Mouse (Mus musculus): ENCODE measurements around the gene Corin. TPM values are rescaled to one million over a fixed set of nuclear protein-coding genes. Genes with fewer than 3 reads are reported as not detected.

Gene Corin
- polyA plus RNA-seq, 1 experiment from 2014 or later, result 1.3 TPM

GRCm38 (mm10) chr5:72350081-72350758 lies 154.1 kb downstream of the Corin start:
- WGBS, result 38% methylated on average over 5 of the region's 5 CpGs
- no peak overlapping the region for H3K27ac ChIP-seq
- no peaks in the 10 kb centered on the region for H3K4me1 ChIP-seq
- no peaks in the 10 kb centered on the region for H3K27me3 ChIP-seq (ENCODE audit: poor library complexity, severe bottlenecking)
- no peak overlapping the region for H3K4me3 ChIP-seq
- peak; percentile 25 for DNase-seq (ENCODE audit: extremely low spot score, low spot score)
- no peaks in the 10 kb centered on the region for H3K36me3 ChIP-seq (replicated peaks)
- H3K9me3 ChIP-seq, result no peaks in the 10 kb centered on the region

GRCm38 (mm10) chr5:72348591-72348990 lies 155.7 kb downstream of the Corin start:
- no peaks in the 10 kb centered on the region for H3K27me3 ChIP-seq (ENCODE audit: poor library complexity, severe bottlenecking)
- WGBS, result 56% methylated on average over 2 of the region's 2 CpGs
- no peak overlapping the region for H3K4me3 ChIP-seq
- no peaks in the 10 kb centered on the region for H3K4me1 ChIP-seq
- no peaks in the 10 kb centered on the region for H3K9me3 ChIP-seq
- DNase-seq (ENCODE audit: extremely low spot score, low spot score), result no peak
- no peaks in the 10 kb centered on the region for H3K36me3 ChIP-seq (replicated peaks)
- no peak overlapping the region for H3K27ac ChIP-seq

GRCm38 (mm10) chr5:72335873-72336272 lies 168.4 kb downstream of the Corin start:
- DNase-seq (ENCODE audit: extremely low spot score, low spot score), result no peak
- H3K27ac ChIP-seq, result no peak overlapping the region
- WGBS, result 91% methylated on average over 5 of the region's 5 CpGs
- no peaks in the 10 kb centered on the region for H3K4me1 ChIP-seq
- no peak overlapping the region for H3K4me3 ChIP-seq
- no peaks in the 10 kb centered on the region for H3K36me3 ChIP-seq (replicated peaks)
- H3K9me3 ChIP-seq, result no peaks in the 10 kb centered on the region
- H3K27me3 ChIP-seq (ENCODE audit: poor library complexity, severe bottlenecking), result no peaks in the 10 kb centered on the region

- DNase-seq (ENCODE audit: extremely low spot score, low spot score), result no peak
- Histone ChIP-seq H3K36me3 (replicated peaks) (no peaks in the 10 kb centered on the region), H3K27me3 (ENCODE audit: poor library complexity, severe bottlenecking) (no peaks in the 10 kb centered on the region), H3K27ac (no peak overlapping the region), H3K9me3 (no peaks in the 10 kb centered on the region), H3K4me3 (no peak overlapping the region), H3K4me1 (peaks cover 12% of the 10 kb centered on the region)
- 95% methylated on average over 10 of the region's 10 CpGs for WGBS
These were observed 171.4 kb downstream of the Corin start for GRCm38 (mm10) chr5:72332901-72333300.

GRCm38 (mm10) chr5:72331217-72331616 lies 173.1 kb downstream of the Corin start:
- no peak overlapping the region for H3K27ac ChIP-seq
- no peaks in the 10 kb centered on the region for H3K36me3 ChIP-seq (replicated peaks)
- H3K27me3 ChIP-seq (ENCODE audit: poor library complexity, severe bottlenecking), result no peaks in the 10 kb centered on the region
- WGBS, result 75% methylated on average over 2 of the region's 2 CpGs
- H3K4me1 ChIP-seq, result peaks cover 12% of the 10 kb centered on the region
- no peak for DNase-seq (ENCODE audit: extremely low spot score, low spot score)
- no peak overlapping the region for H3K4me3 ChIP-seq
- H3K9me3 ChIP-seq, result no peaks in the 10 kb centered on the region

- no peaks in the 10 kb centered on the region for H3K36me3 ChIP-seq (replicated peaks)
- no peak overlapping the region for H3K27ac ChIP-seq
- peaks cover 12% of the 10 kb centered on the region for H3K4me1 ChIP-seq
- H3K9me3 ChIP-seq, result no peaks in the 10 kb centered on the region
- WGBS, result 88% methylated on average over 11 of the region's 11 CpGs
- H3K27me3 ChIP-seq (ENCODE audit: poor library complexity, severe bottlenecking), result no peaks in the 10 kb centered on the region
- DNase-seq (ENCODE audit: extremely low spot score, low spot score), result no peak
- no peak overlapping the region for H3K4me3 ChIP-seq
These were observed 173.6 kb downstream of the Corin start for GRCm38 (mm10) chr5:72330648-72331047.

- no peaks in the 10 kb centered on the region for H3K36me3 ChIP-seq (replicated peaks)
- H3K27me3 ChIP-seq (ENCODE audit: poor library complexity, severe bottlenecking), result no peaks in the 10 kb centered on the region
- no peak overlapping the region for H3K4me3 ChIP-seq
- DNase-seq (ENCODE audit: extremely low spot score, low spot score), result no peak
- H3K4me1 ChIP-seq, result peaks cover 12% of the 10 kb centered on the region
- WGBS, result 62% methylated on average over 8 of the region's 8 CpGs
- no peaks in the 10 kb centered on the region for H3K9me3 ChIP-seq
- no peak overlapping the region for H3K27ac ChIP-seq
These were observed 174.8 kb downstream of the Corin start for GRCm38 (mm10) chr5:72329453-72329852.

GRCm38 (mm10) chr5:72315282-72315681 lies 189.0 kb downstream of the Corin start:
- Histone ChIP-seq H3K27ac (no peak overlapping the region), H3K27me3 (ENCODE audit: poor library complexity, severe bottlenecking) (no peaks in the 10 kb centered on the region), H3K9me3 (no peaks in the 10 kb centered on the region), H3K4me1 (no peaks in the 10 kb centered on the region), H3K36me3 (replicated peaks) (no peaks in the 10 kb centered on the region), H3K4me3 (no peak overlapping the region)
- no peak for DNase-seq (ENCODE audit: extremely low spot score, low spot score)
- WGBS, result 79% methylated on average over 4 of the region's 4 CpGs

- Histone ChIP-seq H3K27ac (no peak overlapping the region), H3K9me3 (no peaks in the 10 kb centered on the region), H3K36me3 (replicated peaks) (peaks cover 12% of the 10 kb centered on the region; the same call in 1 of the 2 replicates), H3K4me1 (no peaks in the 10 kb centered on the region), H3K4me3 (no peak overlapping the region), H3K27me3 (ENCODE audit: poor library complexity, severe bottlenecking) (no peaks in the 10 kb centered on the region)
- DNase-seq (ENCODE audit: extremely low spot score, low spot score), result no peak
- WGBS, result 88% methylated on average over 10 of the region's 10 CpGs
These were observed 205.7 kb downstream of the Corin start for GRCm38 (mm10) chr5:72298418-72299104.

GRCm38 (mm10) chr5:72285077-72285476 lies 219.2 kb downstream of the Corin start:
- H3K4me1 ChIP-seq, result no peaks in the 10 kb centered on the region
- peaks cover 19% of the 10 kb centered on the region for H3K36me3 ChIP-seq (replicated peaks)
- H3K9me3 ChIP-seq, result no peaks in the 10 kb centered on the region
- H3K4me3 ChIP-seq, result no peak overlapping the region
- H3K27ac ChIP-seq, result no peak overlapping the region
- 90% methylated on average over 3 of the region's 3 CpGs for WGBS
- no peak for DNase-seq (ENCODE audit: extremely low spot score, low spot score)
- no peaks in the 10 kb centered on the region for H3K27me3 ChIP-seq (ENCODE audit: poor library complexity, severe bottlenecking)

GRCm38 (mm10) chr5:72282907-72283306 lies 221.4 kb downstream of the Corin start:
- no peak for DNase-seq (ENCODE audit: extremely low spot score, low spot score)
- Histone ChIP-seq H3K27me3 (ENCODE audit: poor library complexity, severe bottlenecking) (no peaks in the 10 kb centered on the region), H3K36me3 (replicated peaks) (peaks cover 11% of the 10 kb centered on the region), H3K4me3 (no peak overlapping the region), H3K27ac (no peak overlapping the region), H3K4me1 (no peaks in the 10 kb centered on the region), H3K9me3 (no peaks in the 10 kb centered on the region)
- 30% methylated on average over 2 of the region's 2 CpGs for WGBS

GRCm38 (mm10) chr5:72269652-72270051 lies 234.6 kb downstream of the Corin start:
- 53% methylated on average over 8 of the region's 8 CpGs for WGBS
- no peak for DNase-seq (ENCODE audit: extremely low spot score, low spot score)
- no peak overlapping the region for H3K27ac ChIP-seq

GRCm38 (mm10) chr5:72269204-72269603 lies 235.1 kb downstream of the Corin start:
- DNase-seq (ENCODE audit: extremely low spot score, low spot score), result no peak
- Histone ChIP-seq H3K36me3 (replicated peaks) (peaks cover 5% of the 10 kb centered on the region; the same call in 1 of the 2 replicates), H3K9me3 (no peaks in the 10 kb centered on the region), H3K27me3 (ENCODE audit: poor library complexity, severe bottlenecking) (no peaks in the 10 kb centered on the region), H3K4me3 (no peak overlapping the region), H3K4me1 (no peaks in the 10 kb centered on the region), H3K27ac (no peak overlapping the region)
- 88% methylated on average over 10 of the region's 10 CpGs for WGBS

More at GRCm38 (mm10) chr5:72269652-72270051, 234.6 kb downstream of the Corin start:
- Histone ChIP-seq H3K36me3 (replicated peaks) (0 out of 2 replicates have a peak, but pooled peaks cover 4% of the 10 kb centered on the region), H3K4me1 (no peaks in the 10 kb centered on the region), H3K4me3 (no peak overlapping the region), H3K9me3 (no peaks in the 10 kb centered on the region), H3K27me3 (ENCODE audit: poor library complexity, severe bottlenecking) (no peaks in the 10 kb centered on the region)

Data from forebrain, embryonic 10.5 days (tissue).